15 mouse cellular contexts compared by ENCODE assay signal in genomic region chr19:38487501-38487900, GRCm38 (mm10). TPM values are rescaled to one million over a fixed set of nuclear protein-coding genes. Genes with fewer than 3 reads are reported as not detected.
DNase-seq lines count a peak whose midpoint lies in the region; ATAC-seq and TF ChIP-seq lines count a peak whose summit lies in the region.
"Had no signal": no experiment of that assay in that cellular context is flagged by ENCODE, and none has a peak within 500 bp of the region (broad histone marks: within the 10 kb centered on the region; RNA-seq: fewer than 3 reads in every experiment).

No protein-coding gene starts in this region.

- H3K27ac ChIP-seq in heart, postnatal 0 days (ENCODE audit: low read depth) = peak overlapping the region; percentile 69
- H3K27ac ChIP-seq in embryonic facial prominence, embryonic 14.5 days (replicated peaks; ENCODE audit: low read depth, low read length) = peak overlapping the region; percentile 50; the same call in 1 of the 2 replicates
- peak overlapping the region; percentile 48 for H3K27ac ChIP-seq in hindbrain, embryonic 12.5 days
- H3K27ac ChIP-seq in midbrain, embryonic 16.5 days (ENCODE audit: low read length) = no peak overlapping the region
- H3K27ac ChIP-seq in intestine, embryonic 15.5 days = no peak overlapping the region

- TF ChIP-seq EP300 in heart, postnatal 0 days (IDR thresholded peaks at IDR 0.05; ENCODE audit: low read depth) = no peak

- 29% methylated on average over 4 of the region's 4 CpGs for WGBS in heart, postnatal 0 days
- 48% methylated on average over 4 of the region's 4 CpGs for WGBS in embryonic facial prominence, embryonic 14.5 days
- WGBS in hindbrain, embryonic 12.5 days = 14% methylated on average over 4 of the region's 4 CpGs
- WGBS in midbrain, embryonic 16.5 days = 18% methylated on average over 4 of the region's 4 CpGs
- 59% methylated on average over 4 of the region's 4 CpGs for WGBS in intestine, embryonic 15.5 days

- no peak for DNase-seq in heart, postnatal 0 days (ENCODE audit: low spot score)
- DNase-seq in heart, adult 18-20 months = no peak
- no peak for DNase-seq in embryonic facial prominence, embryonic 14.5 days (ENCODE audit: low spot score)
- DNase-seq in kidney, postnatal 25 days = no peak
- DNase-seq: adrenal gland, postnatal 14 days; cerebellum, postnatal 14 days; kidney, adult 9 months; lung, embryonic 14.5 days had no signal

- H3K4me2 ChIP-seq in heart, postnatal 0 days (ENCODE audit: low read depth, low read length) = peak overlapping the region; percentile 8; the same call in 1 of the 2 replicates
- no peak overlapping the region for H3K4me2 ChIP-seq in embryonic facial prominence, embryonic 14.5 days (ENCODE audit: low read depth, low read length)
- no peak overlapping the region for H3K4me2 ChIP-seq in hindbrain, embryonic 12.5 days (replicated peaks)
- no peak overlapping the region for H3K4me2 ChIP-seq in midbrain, embryonic 16.5 days (ENCODE audit: low read length)
- H3K4me2 ChIP-seq in intestine, embryonic 15.5 days (replicated peaks) = no peak overlapping the region
- H3K4me2 ChIP-seq: embryonic facial prominence, embryonic 15.5 days; limb, embryonic 12.5 days; lung, embryonic 14.5 days had no signal

- no peaks in the 10 kb centered on the region for H3K36me3 ChIP-seq in heart, postnatal 0 days (replicated peaks; ENCODE audit: control insufficient read depth, insufficient read depth, low read length)
- H3K36me3 ChIP-seq in embryonic facial prominence, embryonic 14.5 days (ENCODE audit: control insufficient read depth, insufficient read depth, low read length) = no peaks in the 10 kb centered on the region
- no peaks in the 10 kb centered on the region for H3K36me3 ChIP-seq in hindbrain, embryonic 12.5 days
- H3K36me3 ChIP-seq in midbrain, embryonic 16.5 days (ENCODE audit: control insufficient read depth, insufficient read depth, low read length) = no peaks in the 10 kb centered on the region
- no peaks in the 10 kb centered on the region for H3K36me3 ChIP-seq in intestine, embryonic 15.5 days
- H3K36me3 ChIP-seq: embryonic facial prominence, embryonic 15.5 days; limb, embryonic 12.5 days had no signal

- H3K4me1 ChIP-seq in heart, postnatal 0 days (ENCODE audit: control insufficient read depth, insufficient read depth) = peaks cover 32% of the 10 kb centered on the region
- peaks cover 15% of the 10 kb centered on the region; the same call in 1 of the 2 replicates for H3K4me1 ChIP-seq in embryonic facial prominence, embryonic 14.5 days (ENCODE audit: control insufficient read depth, insufficient read depth, low read length)
- peaks cover 37% of the 10 kb centered on the region for H3K4me1 ChIP-seq in hindbrain, embryonic 12.5 days
- H3K4me1 ChIP-seq in midbrain, embryonic 16.5 days (ENCODE audit: control insufficient read depth, insufficient read depth, low read length) = peaks cover 8% of the 10 kb centered on the region; the same call in 1 of the 2 replicates
- H3K4me1 ChIP-seq in intestine, embryonic 15.5 days (replicated peaks) = 0 out of 2 replicates have a peak, but pooled peaks cover 3% of the 10 kb centered on the region

- H3K9me3 ChIP-seq in heart, postnatal 0 days (replicated peaks; ENCODE audit: control insufficient read depth, low read length) = no peaks in the 10 kb centered on the region
- no peaks in the 10 kb centered on the region for H3K9me3 ChIP-seq in embryonic facial prominence, embryonic 14.5 days (ENCODE audit: control insufficient read depth, low read length)
- no peaks in the 10 kb centered on the region for H3K9me3 ChIP-seq in hindbrain, embryonic 12.5 days (replicated peaks)
- no peaks in the 10 kb centered on the region for H3K9me3 ChIP-seq in midbrain, embryonic 16.5 days (replicated peaks; ENCODE audit: control insufficient read depth, low read length, poor library complexity, severe bottlenecking)
- no peaks in the 10 kb centered on the region for H3K9me3 ChIP-seq in intestine, embryonic 15.5 days
- H3K9me3 ChIP-seq: embryonic facial prominence, embryonic 15.5 days; limb, embryonic 12.5 days had no signal

- H3K9ac ChIP-seq in heart, postnatal 0 days (replicated peaks; ENCODE audit: low read depth, low read length) = no peak overlapping the region
- H3K9ac ChIP-seq in embryonic facial prominence, embryonic 14.5 days (ENCODE audit: low read depth, low read length) = no peak overlapping the region
- H3K9ac ChIP-seq in hindbrain, embryonic 12.5 days = no peak overlapping the region
- no peak overlapping the region for H3K9ac ChIP-seq in midbrain, embryonic 16.5 days (ENCODE audit: low read depth, low read length)
- no peak overlapping the region for H3K9ac ChIP-seq in intestine, embryonic 15.5 days
- H3K9ac ChIP-seq: embryonic facial prominence, embryonic 15.5 days; limb, embryonic 12.5 days; lung, embryonic 14.5 days had no signal

- H3K27me3 ChIP-seq in heart, postnatal 0 days (ENCODE audit: control insufficient read depth, insufficient read depth, low read length) = no peaks in the 10 kb centered on the region
- H3K27me3 ChIP-seq in embryonic facial prominence, embryonic 14.5 days (replicated peaks; ENCODE audit: control insufficient read depth, insufficient read depth, low read length) = no peaks in the 10 kb centered on the region; the same call in 1 of the 2 replicates
- 0 out of 2 replicates have a peak, but pooled peaks cover 9% of the 10 kb centered on the region for H3K27me3 ChIP-seq in hindbrain, embryonic 12.5 days
- H3K27me3 ChIP-seq in midbrain, embryonic 16.5 days (ENCODE audit: control insufficient read depth, insufficient read depth, low read depth, low read length) = peaks cover 15% of the 10 kb centered on the region
- no peaks in the 10 kb centered on the region for H3K27me3 ChIP-seq in intestine, embryonic 15.5 days (replicated peaks)

- ATAC-seq in heart, postnatal 0 days (ENCODE audit: insufficient read depth, low read depth) = 0 out of 2 replicates have a peak, but pooled peaks have one; percentile 11
- ATAC-seq in embryonic facial prominence, embryonic 14.5 days (ENCODE audit: low read depth) = no peak
- ATAC-seq in hindbrain, embryonic 12.5 days (ENCODE audit: low FRiP score) = peak; percentile 36; the same call in 1 of the 2 replicates
- 0 out of 2 replicates have a peak, but pooled peaks have one; percentile 39 for ATAC-seq in midbrain, embryonic 16.5 days
- no peak for ATAC-seq in intestine, embryonic 15.5 days

- H3K4me3 ChIP-seq in heart, postnatal 0 days (ENCODE audit: low read depth, low read length) = no peak overlapping the region
- H3K4me3 ChIP-seq in embryonic facial prominence, embryonic 14.5 days (ENCODE audit: low read depth, low read length) = no peak overlapping the region
- no peak overlapping the region for H3K4me3 ChIP-seq in hindbrain, embryonic 12.5 days
- no peak overlapping the region for H3K4me3 ChIP-seq in midbrain, embryonic 16.5 days (ENCODE audit: low read depth, low read length)
- no peak overlapping the region for H3K4me3 ChIP-seq in intestine, embryonic 15.5 days (replicated peaks)
- H3K4me3 ChIP-seq: embryonic facial prominence, embryonic 15.5 days; limb, embryonic 12.5 days had no signal

- TF ChIP-seq CTCF in heart, postnatal 0 days (IDR thresholded peaks at IDR 0.05; ENCODE audit: low read depth) = no peak

RNA-seq across cellular contexts. Expression of gene Plce1, which starts 6.6 kb away (rescaled TPM):
- 18.2 and 32.1 TPM in 2 replicates for total RNA-seq in heart, postnatal 0 days (2014; rRNA removed; ENCODE audit: low replicate concordance)
- 5.2 and 5.7 TPM in 2 replicates for polyA plus RNA-seq in heart, postnatal 0 days (2015; fragmentation: Nextera tagmentation; extraction: Ambion mirVana)
- 10 to 100 TPM; 16.2 to 17.0 TPM for total RNA-seq in heart, adult 18-20 months (2021)
- polyA plus RNA-seq in embryonic facial prominence, embryonic 14.5 days (2014; fragmentation: Nextera tagmentation; extraction: Ambion mirVana) = 8.9 and 10.8 TPM in 2 replicates
- polyA plus RNA-seq in hindbrain, embryonic 12.5 days (2016; fragmentation: Nextera tagmentation; extraction: Ambion mirVana) = 6.9 and 7.6 TPM in 2 replicates
- polyA plus RNA-seq in midbrain, embryonic 16.5 days (2015; fragmentation: Nextera tagmentation; extraction: Ambion mirVana) = 3.1 and 4.4 TPM in 2 replicates
- polyA plus RNA-seq in intestine, embryonic 15.5 days (2015; fragmentation: Nextera tagmentation; extraction: Ambion mirVana) = 4.7 and 5.8 TPM in 2 replicates
- total RNA-seq: granulocyte monocyte progenitor cell, adult 5-6 weeks; MEL had no signal

Comparison
In these comparisons a context has a peak if more than half of its experiments do, and no peak if none do; other contexts are left out.
1. ATAC-seq: peak in heart, postnatal 0 days (single experiment), hindbrain, embryonic 12.5 days (single experiment) and midbrain, embryonic 16.5 days (single experiment); none in embryonic facial prominence, embryonic 14.5 days (single experiment) and intestine, embryonic 15.5 days (single experiment).
2. H3K27ac ChIP-seq: peak in heart, postnatal 0 days (single experiment), embryonic facial prominence, embryonic 14.5 days (single experiment) and hindbrain, embryonic 12.5 days (single experiment); none in midbrain, embryonic 16.5 days (single experiment) and intestine, embryonic 15.5 days (single experiment).